Mouse (Mus musculus): Measurements from ENCODE around the gene Snx10. TPM values are rescaled to one million over a fixed set of nuclear protein-coding genes. Genes with fewer than 3 reads are reported as not detected.

The Snx10 gene
- total and polyA plus RNA-seq, 2 experiments from 2014 or later: 76.3 to 92.6 TPM

DNA sequence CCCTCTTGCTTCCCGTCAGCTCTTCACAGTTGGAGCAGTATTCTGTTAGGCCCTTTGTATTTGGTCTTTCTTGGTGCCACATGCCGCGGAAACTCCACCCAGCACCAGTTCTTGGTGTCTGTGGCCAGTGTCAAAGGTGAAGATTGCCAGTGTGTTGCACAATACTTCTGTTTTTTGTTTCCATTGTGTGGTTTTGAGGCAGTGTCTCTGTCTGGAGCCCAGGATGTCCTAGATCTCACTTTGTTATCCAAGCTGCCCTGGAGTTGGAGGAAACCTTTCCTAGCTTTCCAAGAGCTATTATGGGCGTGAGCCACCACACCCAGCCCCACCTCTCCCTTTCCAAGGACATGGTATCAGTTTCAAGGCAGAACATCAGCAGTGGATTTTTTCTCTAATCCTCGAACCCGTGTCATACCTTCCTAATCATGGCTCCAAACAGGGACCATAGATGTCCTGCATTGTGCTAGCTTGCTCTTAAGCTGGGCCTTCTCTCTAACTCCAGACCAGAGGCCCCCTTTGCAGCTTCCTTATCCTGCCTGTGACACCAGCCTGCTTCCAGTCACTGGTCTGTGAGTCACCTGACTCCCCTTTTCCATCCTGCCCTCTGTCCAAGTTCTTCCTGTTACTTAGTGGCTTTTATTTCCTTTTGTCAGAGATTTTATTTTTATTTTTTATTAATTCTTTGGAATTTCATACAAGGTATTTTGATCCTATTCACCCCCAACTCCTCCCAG is 9.9 kb downstream of the Snx10 start:
- no peak overlapping the region for H3K9ac ChIP-seq
- ATAC-seq: no peak
- no peak for DNase-seq
- H3K4me1 ChIP-seq (ENCODE audit: insufficient read depth): peaks cover 6% of the 10 kb centered on the region; the same call in 1 of the 2 replicates
- whole genome bisulfite sequencing: 83% methylated on average over 6 of the region's 6 CpGs
- no peak overlapping the region for H3K4me2 ChIP-seq (ENCODE audit: low read depth)
- H3K27me3 ChIP-seq (ENCODE audit: insufficient read depth, low read length): no peaks in the 10 kb centered on the region
- H3K36me3 ChIP-seq (ENCODE audit: insufficient read depth): peaks cover 5% of the 10 kb centered on the region; the same call in 1 of the 2 replicates
- TF ChIP-seq CTCF (IDR thresholded peaks at IDR 0.05; ENCODE audit: low read depth): no peak
- no peaks in the 10 kb centered on the region for H3K9me3 ChIP-seq (ENCODE audit: low read length)
- no peak overlapping the region for H3K4me3 ChIP-seq (ENCODE audit: low read depth, low read length)
- no peak overlapping the region for H3K27ac ChIP-seq (ENCODE audit: low read depth, low read length)

DNA sequence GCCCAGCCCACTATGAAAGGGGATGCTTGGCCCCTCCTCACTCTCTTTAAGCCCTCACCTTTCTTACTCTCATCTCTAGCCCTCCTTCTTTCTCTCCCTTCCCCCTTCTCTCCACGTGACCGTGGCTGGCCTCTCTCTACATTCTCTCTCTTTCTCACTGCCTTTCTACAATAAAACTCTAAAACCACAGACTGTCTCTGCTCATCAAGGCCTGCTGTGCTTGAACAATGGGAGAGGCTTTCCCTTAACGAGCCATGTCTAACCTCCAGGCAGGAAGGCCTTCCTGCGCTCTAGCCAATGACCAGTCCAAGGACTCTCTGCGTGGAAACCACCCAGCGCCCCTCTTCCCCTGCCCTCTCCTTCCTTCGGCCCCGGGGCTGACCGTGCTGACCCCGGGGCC is 11.9 kb downstream of the Snx10 start:
- no peaks in the 10 kb centered on the region for H3K9me3 ChIP-seq (ENCODE audit: low read length)
- WGBS: 77% methylated on average over 10 of the region's 10 CpGs
- H3K27me3 ChIP-seq (ENCODE audit: insufficient read depth, low read length): no peaks in the 10 kb centered on the region
- no peak overlapping the region for H3K9ac ChIP-seq
- TF ChIP-seq CTCF (IDR thresholded peaks at IDR 0.05; ENCODE audit: low read depth): no peak
- H3K27ac ChIP-seq (ENCODE audit: low read depth, low read length): no peak overlapping the region
- no peaks in the 10 kb centered on the region for H3K4me1 ChIP-seq (ENCODE audit: insufficient read depth)
- H3K36me3 ChIP-seq (ENCODE audit: insufficient read depth): peaks cover 5% of the 10 kb centered on the region; the same call in 1 of the 2 replicates
- H3K4me3 ChIP-seq (ENCODE audit: low read depth, low read length): no peak overlapping the region
- ATAC-seq (no peak), DNase-seq (no peak)
- H3K4me2 ChIP-seq (ENCODE audit: low read depth): no peak overlapping the region

DNA sequence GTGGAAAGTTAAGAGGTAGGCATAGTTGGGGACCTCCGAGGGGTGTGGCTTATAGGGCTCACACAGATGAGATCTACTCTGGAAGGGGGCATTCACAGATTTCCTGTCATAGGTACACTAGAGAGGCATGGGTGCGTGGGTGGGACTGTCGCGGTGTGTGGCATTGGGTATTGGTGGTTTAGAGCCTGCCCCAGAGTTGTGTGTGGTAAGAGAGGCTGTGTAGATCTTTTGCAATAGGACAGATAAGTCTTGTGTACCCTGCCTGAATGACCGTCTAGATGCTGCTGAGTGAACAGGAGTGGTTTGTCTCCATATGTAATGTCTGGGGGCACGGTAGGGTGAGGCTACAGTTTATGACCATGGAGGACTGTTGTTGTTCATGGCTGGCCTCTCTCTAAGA is 16.8 kb downstream of the Snx10 start:
- DNase-seq (no peak), ATAC-seq (no peak)
- H3K9ac ChIP-seq: no peak overlapping the region
- no peak overlapping the region for H3K27ac ChIP-seq (ENCODE audit: low read depth, low read length)
- H3K27me3 ChIP-seq (ENCODE audit: insufficient read depth, low read length): no peaks in the 10 kb centered on the region
- H3K4me2 ChIP-seq (ENCODE audit: low read depth): no peak overlapping the region
- WGBS: 95% methylated on average over 6 of the region's 6 CpGs
- TF ChIP-seq CTCF (IDR thresholded peaks at IDR 0.05; ENCODE audit: low read depth): no peak
- peaks cover 5% of the 10 kb centered on the region; the same call in 1 of the 2 replicates for H3K36me3 ChIP-seq (ENCODE audit: insufficient read depth)
- H3K4me3 ChIP-seq (ENCODE audit: low read depth, low read length): no peak overlapping the region
- no peaks in the 10 kb centered on the region for H3K4me1 ChIP-seq (ENCODE audit: insufficient read depth)
- H3K9me3 ChIP-seq (ENCODE audit: low read length): no peaks in the 10 kb centered on the region

DNA sequence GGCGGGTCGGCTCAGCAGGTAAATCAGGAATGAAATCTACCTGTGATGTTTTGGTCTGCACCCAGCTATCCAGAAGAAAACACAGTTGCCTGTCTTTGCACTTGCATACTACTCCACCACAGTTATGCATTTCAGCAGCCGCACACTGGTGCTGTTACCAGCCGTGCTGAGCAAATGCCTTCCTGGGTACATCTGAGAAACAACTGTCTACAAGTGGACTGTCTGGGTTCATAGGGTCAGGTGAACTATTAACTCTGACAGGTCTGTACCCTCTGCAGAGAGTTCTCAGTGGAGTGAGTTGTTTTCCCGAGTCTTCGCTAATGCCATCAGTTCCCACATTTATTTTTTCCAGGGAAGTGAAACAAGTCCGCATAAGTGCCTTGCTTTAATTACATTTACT is 17.7 kb downstream of the Snx10 start:
- no peak for ATAC-seq
- no peak for TF ChIP-seq CTCF (IDR thresholded peaks at IDR 0.05; ENCODE audit: low read depth)
- no peak overlapping the region for H3K4me3 ChIP-seq (ENCODE audit: low read depth, low read length)

DNA sequence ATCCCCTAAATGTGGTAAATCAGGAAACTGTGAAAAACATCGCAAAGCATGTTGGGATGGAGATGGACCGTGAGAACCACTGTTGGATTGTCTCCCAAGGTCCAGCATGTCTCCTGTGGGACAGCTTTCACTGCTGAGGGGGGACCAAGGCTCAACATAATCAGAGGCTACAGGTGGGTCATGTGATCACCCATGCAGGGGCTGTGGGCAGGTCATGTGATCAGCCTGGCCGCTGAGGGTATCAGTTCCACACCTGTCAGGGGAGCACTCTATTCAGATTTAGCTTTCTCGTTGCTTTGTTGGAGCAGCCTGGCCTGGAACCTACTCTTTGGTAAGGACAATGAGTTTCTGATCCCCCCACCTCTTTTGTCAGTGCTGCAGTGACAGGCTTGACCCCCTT is 18.4 kb downstream of the Snx10 start:
- H3K4me3 ChIP-seq (ENCODE audit: low read depth, low read length): no peak overlapping the region
- TF ChIP-seq CTCF (IDR thresholded peaks at IDR 0.05; ENCODE audit: low read depth): no peak
- H3K27me3 ChIP-seq (ENCODE audit: insufficient read depth, low read length): no peaks in the 10 kb centered on the region
- no peak overlapping the region for H3K27ac ChIP-seq (ENCODE audit: low read depth, low read length)
- H3K4me1 ChIP-seq (ENCODE audit: insufficient read depth): no peaks in the 10 kb centered on the region
- H3K9ac ChIP-seq: no peak overlapping the region
- H3K4me2 ChIP-seq (ENCODE audit: low read depth): no peak overlapping the region
- no peaks in the 10 kb centered on the region for H3K9me3 ChIP-seq (ENCODE audit: low read length)
- 71% methylated on average over 4 of the region's 4 CpGs for WGBS
- ATAC-seq (no peak), DNase-seq (no peak)
- H3K36me3 ChIP-seq (ENCODE audit: insufficient read depth): no peaks in the 10 kb centered on the region

More for the DNA sequence above, 17.7 kb downstream of the Snx10 start:
- Histone ChIP-seq H3K9ac (no peak overlapping the region), H3K36me3 (ENCODE audit: insufficient read depth) (peaks cover 3% of the 10 kb centered on the region; the same call in 1 of the 2 replicates), H3K27ac (ENCODE audit: low read depth, low read length) (no peak overlapping the region), H3K4me2 (ENCODE audit: low read depth) (no peak overlapping the region), H3K9me3 (ENCODE audit: low read length) (no peaks in the 10 kb centered on the region), H3K27me3 (ENCODE audit: insufficient read depth, low read length) (no peaks in the 10 kb centered on the region), H3K4me1 (ENCODE audit: insufficient read depth) (no peaks in the 10 kb centered on the region)
- DNase-seq: no peak
- WGBS: 89% methylated on average over 7 of the region's 7 CpGs

DNA sequence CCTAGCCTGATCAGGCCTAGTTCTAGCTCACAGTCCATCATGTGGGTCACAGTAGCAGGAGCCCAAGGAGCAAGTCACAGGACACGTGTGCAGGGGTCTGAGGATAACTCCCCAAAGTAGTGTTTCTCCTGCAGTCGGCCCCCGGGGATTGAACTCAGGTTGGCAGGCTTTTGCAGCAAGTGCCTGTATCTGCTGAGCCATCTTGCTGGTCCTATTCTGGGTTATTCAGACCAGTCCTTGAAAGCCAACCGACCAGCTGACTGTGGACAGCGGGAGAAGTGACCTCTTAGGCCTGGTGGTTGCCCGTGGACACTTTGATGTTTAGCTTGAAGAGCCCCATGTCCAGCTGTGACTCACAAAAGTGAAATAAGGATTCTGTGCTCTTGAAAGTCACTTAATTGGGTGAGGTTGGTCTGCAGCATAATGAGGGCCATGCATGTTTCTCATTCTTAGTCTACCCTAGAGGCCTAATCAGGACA is 20.0 kb downstream of the Snx10 start:
- no peak for DNase-seq
- no peaks in the 10 kb centered on the region for H3K27me3 ChIP-seq (ENCODE audit: insufficient read depth, low read length)
- no peak overlapping the region for H3K4me2 ChIP-seq (ENCODE audit: low read depth)
- no peak overlapping the region for H3K9ac ChIP-seq
- TF ChIP-seq CTCF (IDR thresholded peaks at IDR 0.05; ENCODE audit: low read depth): no peak
- no peaks in the 10 kb centered on the region for H3K9me3 ChIP-seq (ENCODE audit: low read length)
- no peak for ATAC-seq
- H3K4me1 ChIP-seq (ENCODE audit: insufficient read depth): no peaks in the 10 kb centered on the region
- H3K27ac ChIP-seq (ENCODE audit: low read depth, low read length): no peak overlapping the region
- WGBS: 27% methylated on average over 6 of the region's 6 CpGs
- H3K4me3 ChIP-seq (ENCODE audit: low read depth, low read length): no peak overlapping the region
- H3K36me3 ChIP-seq (ENCODE audit: insufficient read depth): no peaks in the 10 kb centered on the region

DNA sequence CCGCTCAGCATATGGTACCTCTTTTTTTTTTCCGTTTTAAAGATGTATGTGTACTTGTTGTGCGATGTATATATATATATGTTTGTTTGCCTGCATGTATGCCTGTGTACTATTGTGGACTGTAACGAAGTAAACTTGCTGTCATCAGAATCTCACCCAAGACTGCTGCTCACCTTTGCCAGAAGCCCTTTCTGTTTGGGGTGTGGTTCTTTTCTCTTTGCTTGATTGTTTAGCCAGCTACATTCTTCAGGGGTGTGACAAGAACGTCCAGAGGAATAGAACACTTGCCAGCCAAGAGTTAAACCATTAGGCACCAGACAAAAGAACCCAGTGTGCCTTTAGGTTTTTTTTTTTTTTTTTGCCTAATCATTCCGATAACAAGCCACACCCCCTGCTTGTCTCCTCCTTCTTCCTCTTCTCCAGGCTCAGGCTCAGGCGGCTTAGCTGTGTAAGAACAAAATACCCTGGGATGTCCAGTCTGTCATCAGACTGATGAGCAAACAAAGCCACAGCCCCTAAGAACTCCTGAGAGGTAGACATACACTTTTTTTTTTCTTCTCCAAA is 20.5 kb downstream of the Snx10 start:
- H3K36me3 ChIP-seq (ENCODE audit: insufficient read depth): no peaks in the 10 kb centered on the region
- 18% methylated on average over 7 of the region's 7 CpGs for WGBS
- H3K4me2 ChIP-seq (ENCODE audit: low read depth): peak overlapping the region; percentile 8; the same call in 1 of the 2 replicates
- H3K27ac ChIP-seq (ENCODE audit: low read depth, low read length): no peak overlapping the region
- no peak for ATAC-seq
- H3K4me3 ChIP-seq (ENCODE audit: low read depth, low read length): no peak overlapping the region
- H3K9ac ChIP-seq: no peak overlapping the region
- TF ChIP-seq CTCF (IDR thresholded peaks at IDR 0.05; ENCODE audit: low read depth): no peak
- DNase-seq: no peak
- H3K27me3 ChIP-seq (ENCODE audit: insufficient read depth, low read length): no peaks in the 10 kb centered on the region
- no peaks in the 10 kb centered on the region for H3K4me1 ChIP-seq (ENCODE audit: insufficient read depth)
- H3K9me3 ChIP-seq (ENCODE audit: low read length): no peaks in the 10 kb centered on the region
